Mouse (Mus musculus) heart, embryonic 14.5 days (tissue): ENCODE measurements around the gene Gm17332. TPM values are rescaled to one million over a fixed set of nuclear protein-coding genes. Genes with fewer than 3 reads are reported as not detected.
"Not testable (repeated sequence)": the region's sequence is repeated elsewhere in the genome, so short reads cannot be mapped to it uniquely, and the experiment has no call there.

Source experiments
- ATAC-seq: fragments of 200-750 bp; cut with Nextera tagmentation; 2 replicates; pipeline ENCODE4 v1.8.0; 2017; ENCODE audit warnings: low read depth, moderate TSS enrichment; ENCODE audit not compliant: insufficient number of reproducible peaks, insufficient read depth, low FRiP score
- H3K27ac ChIP-seq, 2 experiments: fragments of 200-500 bp in 1 of 2; fragments of 300-500 bp in 1 of 2; sonication (generic) in 1 of 2; replicated peaks in 1 of 2; 2 replicates each; pipeline ENCODE4 v1.5.1; 2012 to 2014; ENCODE audit warnings: low read depth in 2 of 2, low read length in 2 of 2, control low read depth in 1 of 2, mild to moderate bottlenecking in 1 of 2, mixed read lengths in 1 of 2; ENCODE audit not compliant: control insufficient read depth in 1 of 2, insufficient read depth in 1 of 2
- H3K27me3 ChIP-seq: fragments of 300-500 bp; sonication (generic); 2 replicates; pipeline ENCODE4 v1.6.1; 2014; ENCODE audit warnings: mild to moderate bottlenecking, low read length, control low read depth; ENCODE audit not compliant: control insufficient read depth, insufficient read depth
- H3K36me3 ChIP-seq: fragments of 300-500 bp; sonication (generic); 2 replicates; pipeline ENCODE4 v1.6.1; 2014; ENCODE audit warnings: mild to moderate bottlenecking, control low read depth, low read length, mixed read lengths; ENCODE audit not compliant: control insufficient read depth, insufficient read depth
- H3K4me1 ChIP-seq, 2 experiments: fragments of 200-500 bp in 1 of 2; fragments of 300-500 bp in 1 of 2; sonication (generic) in 1 of 2; 2 replicates each; pipeline ENCODE4 v1.6.1; 2012 to 2014; ENCODE audit warnings: low read length in 2 of 2, control low read depth in 1 of 2, mixed read lengths in 1 of 2; ENCODE audit not compliant: control insufficient read depth in 2 of 2, insufficient read depth in 2 of 2
- H3K4me2 ChIP-seq: fragments of 300-500 bp; sonication (generic); 2 replicates; pipeline ENCODE4 v1.6.1; 2014; ENCODE audit warnings: mild to moderate bottlenecking, low read length
- H3K4me3 ChIP-seq, 2 experiments: fragments of 200-500 bp in 1 of 2; fragments of 300-500 bp in 1 of 2; sonication (generic) in 1 of 2; 2 replicates each; pipeline ENCODE4 v1.5.1; 2012 to 2014; ENCODE audit warnings: low read length in 2 of 2, mild to moderate bottlenecking in 2 of 2, control low read depth in 1 of 2, low read depth in 1 of 2, moderate library complexity in 1 of 2; ENCODE audit not compliant: control insufficient read depth in 1 of 2, insufficient read depth in 1 of 2
- H3K9ac ChIP-seq: fragments of 300-500 bp; sonication (generic); 2 replicates; pipeline ENCODE4 v1.6.1; 2014; ENCODE audit warnings: mild to moderate bottlenecking, low read length
- H3K9me3 ChIP-seq: fragments of 300-500 bp; sonication (generic); 2 replicates; pipeline ENCODE4 v1.6.1; 2016; ENCODE audit warnings: low read length, control low read depth; ENCODE audit not compliant: control insufficient read depth
- WGBS: fragments of 180-500 bp; shearing (Covaris S2); extraction: QIAGEN DNeasy Blood & Tissue Kit; methylation state at CpG from one replicate; pipeline ENCODE4 v1.1.7; 2014; 5-methylcytosine and 5-hydroxymethylcytosine counted together
- polyA plus RNA-seq: library from polyadenylated mRNA; unstranded; fragments of >200 nt; fragmentation: Nextera tagmentation; extraction: Ambion mirVana; gene quantifications from 2 replicates; pipeline ENCODE4 v1.2.1, GENCODE M21; 2014

Gm17332 gene
- polyA plus RNA-seq, 1 experiment from 2014 or later, result not detected

DNA sequence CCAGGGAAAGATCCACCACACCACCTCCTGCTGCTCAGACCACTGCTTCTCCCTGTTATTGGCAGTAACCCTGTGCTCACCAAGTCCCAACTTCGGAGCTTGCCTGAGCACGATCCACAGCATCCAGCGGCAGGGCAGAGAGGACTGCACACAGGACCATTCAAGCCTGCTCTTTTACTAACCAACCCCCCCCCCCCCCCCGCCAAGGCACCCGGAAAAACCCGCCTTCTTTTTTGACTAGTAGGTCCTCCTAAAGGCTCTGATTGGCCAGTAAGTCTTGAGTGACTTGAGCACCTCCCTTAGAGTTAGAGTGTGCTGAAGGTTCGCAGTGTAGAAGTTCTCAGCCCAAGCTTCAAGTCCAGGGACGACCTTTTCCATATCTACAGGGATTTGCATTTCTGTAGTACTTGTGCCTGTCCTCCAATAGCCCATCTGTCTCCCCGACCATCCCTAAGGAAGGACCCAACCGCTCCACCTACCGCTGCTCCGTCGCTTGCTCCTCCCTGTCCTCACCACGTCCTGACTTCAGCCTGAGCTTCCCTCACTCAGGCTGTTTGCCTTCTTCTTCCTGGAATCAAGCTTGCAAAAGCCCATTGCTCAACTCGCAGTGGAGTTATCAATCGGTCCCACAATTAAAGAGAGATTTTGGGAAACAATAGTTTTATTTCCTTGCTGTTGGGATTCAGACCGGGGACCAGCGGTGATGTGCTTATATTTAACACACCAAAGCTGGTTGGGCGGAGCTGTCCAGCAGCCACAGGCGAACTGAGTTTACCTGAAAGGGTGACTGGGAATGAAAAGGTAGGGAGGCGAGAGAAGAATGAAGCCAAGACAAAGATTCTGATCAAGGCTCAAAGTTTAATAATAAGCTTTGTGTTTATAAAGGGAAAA lies 12.9 kb downstream of the Gm17332 start:
- Histone ChIP-seq H3K36me3 (no peaks in the 10 kb centered on the region), H3K27ac (peak overlapping the region; percentile 36 to 37; a peak in 2 of 4 replicates), H3K4me3 (peak overlapping the region; percentile 35 to 50), H3K4me2 (peak overlapping the region; percentile 67), H3K27me3 (no peaks in the 10 kb centered on the region), H3K4me1 (peaks cover 0 to 5% of the 10 kb centered on the region in 2 experiments; a peak in 2 of 4 replicates), H3K9me3 (no peaks in the 10 kb centered on the region), H3K9ac (no peak overlapping the region)
- ATAC-seq, result peak; percentile 21; the same call in 1 of the 2 replicates
- WGBS, result 4% methylated on average over 21 of the region's 21 CpGs

DNA sequence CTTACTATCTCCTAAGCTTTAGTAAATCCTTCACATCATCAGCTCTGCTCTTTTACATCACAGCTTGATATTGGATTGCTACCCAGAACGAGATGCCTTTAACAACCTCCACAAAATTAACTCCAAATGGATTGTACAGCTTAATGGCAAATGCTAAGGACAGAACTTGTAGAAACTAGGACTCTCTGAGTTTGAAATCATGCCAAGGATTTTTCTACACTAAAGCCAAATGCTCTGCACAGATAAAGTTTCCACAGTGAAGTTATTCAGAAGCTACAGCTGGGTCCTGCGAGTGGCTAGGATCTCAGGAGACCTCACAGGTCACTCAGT lies 13.5 kb downstream of the Gm17332 start:
- Histone ChIP-seq H3K4me2 (peak overlapping the region; percentile 67), H3K9ac (no peak overlapping the region), H3K4me1 (peaks cover 0 to 5% of the 10 kb centered on the region in 2 experiments; a peak in 2 of 4 replicates), H3K36me3 (no peaks in the 10 kb centered on the region), H3K9me3 (no peaks in the 10 kb centered on the region), H3K27me3 (no peaks in the 10 kb centered on the region), H3K4me3 (peak overlapping the region; percentile 11 to 35; a peak in 2 of 4 replicates), H3K27ac (no peak overlapping the region)
- whole genome bisulfite sequencing, result 33% methylated on average over 2 of the region's 2 CpGs
- ATAC-seq, result 0 out of 2 replicates have a peak, but pooled peaks have one; percentile 31

DNA sequence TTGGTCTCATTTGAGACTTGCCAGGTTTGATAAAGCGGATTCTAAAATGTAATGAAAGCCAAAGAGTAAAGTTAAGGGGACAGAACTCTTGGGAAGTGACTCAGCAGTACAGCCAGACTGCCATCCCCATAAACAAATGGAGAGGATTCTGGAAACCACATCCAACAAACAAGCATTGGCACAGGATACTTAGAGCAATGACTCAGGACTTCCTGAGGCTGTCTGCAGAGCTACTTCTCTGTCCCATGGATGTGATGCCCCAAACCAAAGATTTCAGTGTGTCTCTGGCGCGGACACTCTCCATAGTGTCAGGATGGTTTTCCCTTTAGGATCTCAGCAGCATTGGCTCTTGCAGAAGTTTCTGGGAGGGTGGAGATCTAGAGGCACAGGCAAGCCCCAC lies 25.2 kb downstream of the Gm17332 start:
- H3K27ac ChIP-seq, result no peak overlapping the region
- H3K4me2 ChIP-seq, result no peak overlapping the region
- H3K9me3 ChIP-seq, result no peaks in the 10 kb centered on the region
- no peaks in the 10 kb centered on the region for H3K4me1 ChIP-seq
- no peaks in the 10 kb centered on the region for H3K27me3 ChIP-seq
- ATAC-seq, result no peak
- 84% methylated on average over 3 of the region's 3 CpGs for WGBS
- H3K36me3 ChIP-seq, result no peaks in the 10 kb centered on the region
- no peak overlapping the region for H3K4me3 ChIP-seq
- H3K9ac ChIP-seq, result no peak overlapping the region

DNA sequence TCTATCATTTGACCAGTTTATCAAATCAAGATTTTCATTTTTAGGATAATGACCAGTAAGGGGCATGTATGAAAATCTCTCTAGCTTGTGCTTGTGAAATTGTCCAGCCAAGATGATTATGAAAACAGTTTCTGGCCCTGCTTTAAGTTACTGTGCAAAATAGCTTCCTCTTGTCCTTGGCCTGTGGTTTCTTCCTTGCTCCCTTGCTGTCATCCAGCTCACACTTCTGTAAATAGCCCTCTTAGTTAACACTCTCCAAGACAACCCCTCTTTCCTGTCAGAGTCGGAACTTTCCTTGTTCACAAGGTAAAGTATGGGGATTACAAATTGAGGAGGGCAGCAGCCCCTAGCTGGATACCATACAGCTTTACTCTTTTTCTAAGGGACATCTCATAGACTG lies 43.9 kb downstream of the Gm17332 start:
- not testable (repeated sequence) for H3K4me2 ChIP-seq, H3K4me3 ChIP-seq, H3K9me3 ChIP-seq, ATAC-seq, H3K36me3 ChIP-seq, H3K4me1 ChIP-seq, H3K27ac ChIP-seq, H3K9ac ChIP-seq, H3K27me3 ChIP-seq
- WGBS, result 16% methylated on average over 1 of the region's 1 CpGs

DNA sequence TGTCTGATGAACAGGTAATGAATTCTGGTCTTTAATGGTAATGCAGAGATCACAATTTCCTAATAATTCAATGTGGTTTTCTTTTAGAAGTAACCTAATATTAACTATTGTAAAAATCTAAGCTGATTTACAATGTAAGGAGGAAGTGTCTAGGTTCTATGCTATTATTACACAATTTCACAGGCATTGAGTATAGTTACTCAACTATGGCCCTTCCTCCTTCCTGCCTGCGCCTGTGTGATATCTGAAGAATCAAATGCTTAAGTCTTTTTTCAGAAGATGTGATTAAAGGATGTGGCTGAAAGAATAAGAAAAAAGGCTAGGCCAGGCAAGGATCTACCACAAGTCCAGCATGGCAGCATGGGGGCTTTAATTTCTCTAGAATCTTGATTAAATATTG lies 47.4 kb downstream of the Gm17332 start:
- H3K4me2 ChIP-seq, H3K36me3 ChIP-seq, H3K9ac ChIP-seq, H3K4me1 ChIP-seq, ATAC-seq, H3K27ac ChIP-seq, H3K4me3 ChIP-seq, H3K9me3 ChIP-seq, H3K27me3 ChIP-seq: not testable (repeated sequence)
- WGBS, result 81% methylated on average over 1 of the region's 1 CpGs

DNA sequence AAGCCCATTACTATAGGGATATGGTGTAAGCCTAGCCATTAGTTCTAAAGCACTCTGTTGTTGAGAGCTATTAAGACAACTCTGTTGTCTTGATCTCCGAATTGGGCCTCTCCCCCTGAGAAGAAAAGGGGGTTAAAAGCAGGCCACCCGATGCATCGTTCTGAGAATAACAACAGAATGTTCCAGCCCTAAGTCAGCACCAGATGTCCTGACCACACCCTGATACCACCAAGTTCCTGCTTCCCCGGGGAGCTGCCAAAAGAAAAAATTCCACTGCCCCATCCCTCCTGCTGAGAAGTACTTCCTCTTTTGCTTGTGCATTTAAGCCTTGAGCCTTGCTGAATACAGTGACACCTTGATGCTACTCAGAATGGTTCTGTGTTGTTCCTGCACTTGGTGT lies 48.5 kb downstream of the Gm17332 start:
- WGBS, result 59% methylated on average over 4 of the region's 4 CpGs
- not testable (repeated sequence) for H3K4me3 ChIP-seq, H3K9me3 ChIP-seq, H3K36me3 ChIP-seq, ATAC-seq, H3K27ac ChIP-seq, H3K4me1 ChIP-seq, H3K27me3 ChIP-seq, H3K4me2 ChIP-seq, H3K9ac ChIP-seq
